In genomic region chr10:42864696-42865095, GRCm38 (mm10) we compare ENCODE assay signal across 10 mouse cellular contexts. TPM values are rescaled to one million over a fixed set of nuclear protein-coding genes. Genes with fewer than 3 reads are reported as not detected.
DNase-seq lines count a peak whose midpoint lies in the region; ATAC-seq and TF ChIP-seq lines count a peak whose summit lies in the region.
"Had no signal": no experiment of that assay in that cellular context is flagged by ENCODE, and none has a peak within 500 bp of the region (broad histone marks: within the 10 kb centered on the region; RNA-seq: fewer than 3 reads in every experiment).

No protein-coding gene starts in this region.

- 50% methylated on average over 5 of the region's 5 CpGs for WGBS in heart, embryonic 12.5 days
- WGBS in limb, embryonic 11.5 days = 37% methylated on average over 5 of the region's 5 CpGs

- peak overlapping the region; percentile 61 for H3K4me2 ChIP-seq in heart, embryonic 12.5 days
- peak overlapping the region; percentile 37; the same call in 1 of the 2 replicates for H3K4me2 ChIP-seq in limb, embryonic 11.5 days (ENCODE audit: low read depth, severe bottlenecking)

- ATAC-seq in heart, embryonic 12.5 days (ENCODE audit: insufficient number of reproducible peaks, low FRiP score) = no peak
- no peak for ATAC-seq in limb, embryonic 11.5 days (ENCODE audit: insufficient number of reproducible peaks, low FRiP score, low TSS enrichment, low read depth)

- TF ChIP-seq POLR2A in ES-Bruce4 (IDR thresholded peaks at IDR 0.05; ENCODE audit: insufficient read depth, low read length) = no peak
- 0 out of 2 replicates have a peak, but pooled peaks have one; percentile 30 for TF ChIP-seq POLR2A in embryonic fibroblast, embryonic 13.5 days (IDR thresholded peaks at IDR 0.05; ENCODE audit: low read depth, low read length)

- peaks cover 15% of the 10 kb centered on the region for H3K4me1 ChIP-seq in heart, embryonic 12.5 days (replicated peaks)
- no peaks in the 10 kb centered on the region for H3K4me1 ChIP-seq in ES-Bruce4 (ENCODE audit: control insufficient read depth, insufficient read depth, low read length)
- peaks cover 19% of the 10 kb centered on the region for H3K4me1 ChIP-seq in embryonic fibroblast, embryonic 13.5 days (ENCODE audit: control insufficient read depth, insufficient read depth, low read length)
- peaks cover 10% of the 10 kb centered on the region for H3K4me1 ChIP-seq in limb, embryonic 11.5 days (ENCODE audit: control insufficient read depth, insufficient read depth, low read length)

- H3K27ac ChIP-seq in heart, embryonic 12.5 days (ENCODE audit: poor library complexity, severe bottlenecking) = peak overlapping the region; percentile 30; the same call in 1 of the 2 replicates
- no peak overlapping the region for H3K27ac ChIP-seq in ES-Bruce4 (ENCODE audit: insufficient read depth, low read length)
- H3K27ac ChIP-seq in embryonic fibroblast, embryonic 13.5 days (ENCODE audit: insufficient read depth, low read length) = peak overlapping the region; percentile 30
- peak overlapping the region; percentile 3; the same call in 1 of the 2 replicates for H3K27ac ChIP-seq in limb, embryonic 11.5 days (replicated peaks; ENCODE audit: low read depth, low read length)
- H3K27ac ChIP-seq: neural tube, embryonic 12.5 days had no signal

- H3K9me3 ChIP-seq in heart, embryonic 12.5 days (replicated peaks) = no peaks in the 10 kb centered on the region
- H3K9me3 ChIP-seq in ES-Bruce4 (replicated peaks; ENCODE audit: control insufficient read depth, insufficient read depth, low read length, poor library complexity, severe bottlenecking) = no peaks in the 10 kb centered on the region
- no peaks in the 10 kb centered on the region for H3K9me3 ChIP-seq in limb, embryonic 11.5 days (ENCODE audit: control insufficient read depth, low read length)
- H3K9me3 ChIP-seq: neural tube, embryonic 12.5 days had no signal

- TF ChIP-seq EP300 in ES-Bruce4 (IDR thresholded peaks at IDR 0.05; ENCODE audit: insufficient read depth, low read depth, low read length) = no peak

- H3K27me3 ChIP-seq in heart, embryonic 12.5 days (replicated peaks) = no peaks in the 10 kb centered on the region
- 0 out of 2 replicates have a peak, but pooled peaks cover 2% of the 10 kb centered on the region for H3K27me3 ChIP-seq in ES-Bruce4 (ENCODE audit: control insufficient read depth, insufficient read depth, low read length, poor library complexity, severe bottlenecking)
- no peaks in the 10 kb centered on the region for H3K27me3 ChIP-seq in limb, embryonic 11.5 days (ENCODE audit: control insufficient read depth, insufficient read depth, low read length)
- H3K27me3 ChIP-seq: neural tube, embryonic 12.5 days had no signal

- no peak overlapping the region for H3K4me3 ChIP-seq in heart, embryonic 12.5 days
- H3K4me3 ChIP-seq in ES-Bruce4 (ENCODE audit: low read depth, low read length) = peak overlapping the region; percentile 3; the same call in 1 of the 2 replicates
- no peak overlapping the region for H3K4me3 ChIP-seq in embryonic fibroblast, embryonic 13.5 days (ENCODE audit: insufficient read depth, low read length)
- no peak overlapping the region for H3K4me3 ChIP-seq in limb, embryonic 11.5 days (ENCODE audit: low read depth, low read length)

- no peaks in the 10 kb centered on the region for H3K36me3 ChIP-seq in heart, embryonic 12.5 days
- no peaks in the 10 kb centered on the region for H3K36me3 ChIP-seq in ES-Bruce4 (ENCODE audit: control insufficient read depth, insufficient read depth, low read length, poor library complexity, severe bottlenecking)
- H3K36me3 ChIP-seq in limb, embryonic 11.5 days (ENCODE audit: control insufficient read depth, insufficient read depth, low read length) = no peaks in the 10 kb centered on the region
- H3K36me3 ChIP-seq: neural tube, embryonic 12.5 days had no signal

- no peak overlapping the region for H3K9ac ChIP-seq in heart, embryonic 12.5 days
- 0 out of 2 replicates have a peak overlapping the region, but pooled peaks have one; percentile 0 for H3K9ac ChIP-seq in ES-Bruce4 (ENCODE audit: low read depth, poor library complexity, severe bottlenecking)
- no peak overlapping the region for H3K9ac ChIP-seq in limb, embryonic 11.5 days (ENCODE audit: low read length)
- H3K9ac ChIP-seq: neural tube, embryonic 12.5 days had no signal

- no peak for DNase-seq in heart, adult 8-10 months (ENCODE audit: low spot score)
- peak; percentile 43 for DNase-seq in limb, embryonic 11.5 days (ENCODE audit: low spot score)
- DNase-seq in right cerebral cortex, adult 2 months (ENCODE audit: low spot score in 2 of 2) = no peak
- no peak for DNase-seq in T-cell, adult 2 months (ENCODE audit: low spot score)
- no peak for DNase-seq in cerebellum, adult 11-12 months
- DNase-seq: gastrocnemius, postnatal 36 days had no signal

- TF ChIP-seq CTCF in ES-Bruce4 (IDR thresholded peaks at IDR 0.05; ENCODE audit: low read depth, low read length) = no peak
- TF ChIP-seq CTCF in embryonic fibroblast, embryonic 13.5 days (IDR thresholded peaks at IDR 0.05; ENCODE audit: borderline replicate concordance, insufficient read depth, low read length) = no peak

RNA-seq across cellular contexts. Expression of gene Scml4, which starts 4.5 kb away (rescaled TPM):
- polyA plus RNA-seq in heart, embryonic 12.5 days (2016; fragmentation: Nextera tagmentation; extraction: Ambion mirVana) = 1.0 and 1.8 TPM in 2 replicates
- 1 to 10 TPM in 1 of 4 experiments, under 1 TPM in 3; 0.69 to 1.9 (median 0.80) TPM for total RNA-seq in heart, adult 8-10 months (2022)
- polyA plus RNA-seq in ES-Bruce4 (2011; ENCODE audit: insufficient read depth, insufficient read length, low read depth, missing spikeins) = 0.15 TPM in 1 of 2 replicates, not detected in the other
- 0.20 and 0.72 TPM in 2 replicates for polyA plus RNA-seq in embryonic fibroblast, embryonic 13.5 days (2011; ENCODE audit: insufficient read length, low read depth, missing spikeins)
- 0.13 and 0.45 TPM in 2 replicates for polyA plus RNA-seq in limb, embryonic 11.5 days (2014; fragmentation: Nextera tagmentation; extraction: Ambion mirVana)
